Mouse (Mus musculus) frontal cortex, postnatal 14 days (tissue): Measurements from ENCODE around the gene Btrc.

ENCODE experiments used
- DNase-seq, 2 experiments: peaks; one replicate each; pipeline ENCODE4 v3.0.0; 2022; ENCODE audit warnings: low spot score in 2 of 2

The Btrc gene

DNA sequence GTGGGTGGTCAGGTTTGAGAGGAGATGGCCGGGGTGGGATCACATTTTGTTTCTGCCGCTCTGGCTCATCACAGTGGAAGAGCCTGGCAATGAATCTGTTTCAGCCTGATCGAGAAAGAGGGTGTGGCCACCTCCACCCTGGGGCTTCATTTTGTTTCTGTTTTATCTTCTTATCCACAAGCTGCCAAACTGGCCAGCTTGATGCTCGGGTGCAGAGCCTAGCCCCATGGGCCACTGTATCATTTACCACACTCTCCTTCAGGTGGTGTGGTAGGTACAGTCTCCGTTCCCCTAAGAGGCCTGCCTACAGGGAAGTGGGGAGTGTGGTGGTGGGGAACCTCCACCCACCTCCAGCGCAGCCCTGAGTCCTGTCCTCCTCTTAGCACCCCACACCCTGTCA lies 209.5 kb downstream of the Btrc start:
- no peak for DNase-seq

DNA sequence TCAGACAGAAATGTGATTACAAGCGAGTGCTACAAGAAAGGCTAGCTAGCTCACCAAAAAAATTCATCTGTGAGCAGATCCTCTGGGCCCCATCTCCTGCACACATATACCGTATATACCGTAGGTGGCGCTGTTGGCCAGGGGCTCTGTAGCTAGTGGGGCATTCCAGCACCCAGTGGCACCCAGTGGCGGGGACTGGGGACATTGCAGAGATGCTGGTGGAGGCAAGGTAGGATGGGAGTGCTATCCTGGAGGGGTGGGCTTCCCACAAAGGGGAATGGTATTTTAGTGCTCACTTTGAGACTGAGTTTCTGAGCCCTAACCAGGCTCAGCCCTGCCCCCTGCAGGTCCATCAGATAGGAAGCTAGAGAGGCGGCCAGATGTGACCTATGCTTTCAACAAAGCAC lies 210.3 kb downstream of the Btrc start:
- peak; percentile 55 to 63 for DNase-seq

DNA sequence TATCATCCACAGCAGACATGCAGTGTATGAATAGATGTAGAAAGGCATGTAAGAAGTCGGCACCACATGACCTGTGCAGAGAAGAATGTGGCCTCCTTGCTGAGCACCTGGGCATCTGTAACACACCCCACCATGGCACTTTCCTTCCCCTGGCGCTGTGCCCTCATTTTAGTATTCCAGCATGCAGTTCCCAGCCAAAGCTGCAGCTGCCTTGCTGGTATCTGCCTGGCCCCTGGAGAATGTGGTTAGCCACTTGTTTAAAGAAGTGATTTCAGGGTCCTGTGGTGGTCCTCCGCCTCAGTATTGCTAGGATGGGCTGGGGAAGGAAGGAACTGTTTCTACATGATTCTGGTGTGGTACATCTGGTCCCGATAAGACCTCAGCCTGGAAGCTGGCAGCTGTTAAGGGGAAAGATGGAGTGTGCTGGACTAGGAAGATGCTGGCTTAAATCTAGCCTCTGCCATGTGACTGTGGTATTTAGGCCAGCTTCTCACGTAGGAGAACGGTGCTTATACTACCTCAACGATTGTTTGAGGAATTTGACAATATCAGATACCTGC lies 210.9 kb downstream of the Btrc start:
- DNase-seq = no peak

DNA sequence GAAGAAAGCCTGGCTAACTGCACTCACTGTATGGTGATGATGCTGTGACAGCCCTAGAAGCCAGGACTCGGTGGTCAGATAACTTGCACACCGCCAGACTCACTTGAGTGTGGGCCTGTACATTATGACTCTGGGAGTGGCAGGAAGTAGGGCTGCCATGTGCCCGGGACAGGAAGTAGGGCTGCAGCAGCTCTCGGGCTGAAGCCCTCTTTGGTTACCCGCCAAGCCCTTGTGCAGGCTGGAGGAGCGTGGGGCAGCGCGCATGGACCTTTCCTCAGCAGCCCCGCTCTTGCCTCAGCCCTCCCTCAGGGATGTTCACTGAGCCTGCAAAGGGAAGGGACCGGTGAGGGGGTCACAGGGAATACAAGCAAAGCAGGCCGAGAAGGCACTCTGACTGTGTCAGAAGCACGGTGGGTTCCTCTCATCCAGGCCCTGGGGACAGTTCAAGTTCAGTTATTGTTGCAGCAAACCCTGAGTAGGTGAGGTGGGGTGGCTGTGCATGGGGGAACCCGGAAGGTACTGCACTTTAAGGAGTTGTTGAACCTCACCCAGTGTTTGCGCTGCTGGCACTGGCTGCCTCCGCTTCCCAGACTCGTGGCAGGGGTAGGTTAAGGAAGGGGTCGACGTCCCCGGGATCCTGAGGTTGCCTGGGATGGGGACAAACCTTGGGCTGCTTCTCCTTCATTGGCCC lies 211.6 kb downstream of the Btrc start:
- DNase-seq = no peak

DNA sequence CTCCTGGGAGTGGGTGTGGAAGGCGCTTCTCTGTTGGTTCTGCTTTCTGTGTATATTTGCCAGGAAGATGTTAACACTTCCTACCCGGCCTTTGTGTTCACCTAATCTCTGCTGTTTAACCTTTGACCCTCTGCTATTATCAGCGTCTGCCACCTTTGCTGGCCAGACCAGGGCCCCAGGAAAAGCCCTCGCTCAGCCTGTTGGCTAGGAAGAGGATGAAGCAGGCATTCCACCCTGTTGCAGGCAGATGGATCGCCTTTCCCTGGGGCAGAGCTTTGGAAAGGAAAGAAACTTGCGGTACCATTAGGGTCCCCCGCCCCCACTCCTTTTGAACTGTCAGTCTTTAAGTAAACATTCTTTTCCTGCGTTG lies 212.1 kb downstream of the Btrc start:
- DNase-seq = no peak

DNA sequence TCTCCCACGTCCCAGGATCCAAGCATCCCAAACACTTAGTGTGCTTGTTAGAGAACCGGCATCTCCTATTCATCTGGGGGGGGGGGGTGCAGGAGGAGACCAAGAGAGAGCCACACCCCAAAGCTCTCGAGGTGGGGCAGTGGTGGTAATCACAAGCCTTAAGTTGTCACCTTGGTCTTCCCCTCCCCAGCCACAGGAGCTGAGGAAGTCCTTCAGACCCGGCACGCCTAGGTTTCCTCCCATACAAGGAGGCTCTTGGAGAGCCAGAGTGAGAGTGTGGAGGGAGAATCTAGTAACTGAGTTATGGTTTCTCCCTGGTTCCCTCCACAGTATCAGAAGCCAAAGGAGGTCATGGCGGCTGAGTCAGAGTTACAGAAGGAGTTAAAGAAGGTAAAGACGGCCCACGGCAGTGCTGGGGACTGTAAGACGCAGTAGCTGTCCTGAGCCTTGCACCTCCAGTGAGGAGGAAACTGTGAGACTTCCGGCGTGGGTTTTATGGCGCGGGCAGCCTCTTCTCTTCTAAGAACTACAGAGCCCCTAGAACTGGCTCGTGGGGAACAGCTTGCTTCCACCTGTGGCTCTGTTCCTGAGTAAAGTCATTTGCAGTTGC lies 213.7 kb downstream of the Btrc start:
- no peak for DNase-seq

DNA sequence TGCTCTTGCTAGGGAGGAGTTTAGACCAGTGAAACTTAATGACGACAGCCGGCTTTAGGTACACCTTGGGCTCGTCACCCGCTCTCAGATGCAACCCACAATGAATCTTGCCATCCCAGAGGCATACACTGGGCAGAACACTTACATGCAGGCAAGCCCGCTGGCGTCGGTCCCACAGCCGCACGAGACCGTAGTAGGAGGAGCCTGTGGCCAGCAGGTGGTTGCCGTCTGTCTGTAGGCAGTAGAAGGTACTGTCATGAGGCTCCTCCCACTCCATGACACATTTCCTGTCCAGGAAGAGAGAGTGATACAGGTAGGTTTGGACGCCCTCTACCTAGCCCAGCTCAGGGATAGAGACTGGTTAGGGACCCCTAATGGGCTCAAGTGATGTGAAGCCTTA lies 215.4 kb downstream of the Btrc start:
- no peak for DNase-seq

DNA sequence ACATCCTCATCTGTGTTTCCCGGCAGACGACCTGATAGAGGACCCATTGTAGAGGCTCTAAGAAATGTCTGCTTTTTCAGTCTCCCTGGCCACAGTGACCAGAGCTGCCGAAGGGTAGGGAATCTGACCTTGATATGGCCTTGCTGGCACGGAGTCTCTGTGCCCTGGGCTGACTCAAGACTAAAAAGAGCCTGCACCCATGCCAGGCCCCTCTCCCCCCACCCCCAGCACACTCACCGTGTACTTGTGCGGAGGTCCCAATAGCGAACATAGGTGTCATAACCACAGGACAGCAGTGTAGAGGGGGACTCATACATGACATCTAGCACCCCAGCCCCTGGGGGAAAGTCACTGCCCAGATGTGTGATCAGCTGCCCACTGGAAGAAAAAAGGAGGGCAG lies 215.9 kb downstream of the Btrc start:
- DNase-seq = no peak
